Mouse (Mus musculus): ENCODE results near the gene Arvcf.

The Arvcf gene

GRCm38 (mm10) chr16:18411026-18411649 lies 63.2 kb downstream of the Arvcf start:
- peak; percentile 55 for DNase-seq

GRCm38 (mm10) chr16:18411802-18412476 lies 64.0 kb downstream of the Arvcf start:
- peak; percentile 67 for DNase-seq

DNA sequence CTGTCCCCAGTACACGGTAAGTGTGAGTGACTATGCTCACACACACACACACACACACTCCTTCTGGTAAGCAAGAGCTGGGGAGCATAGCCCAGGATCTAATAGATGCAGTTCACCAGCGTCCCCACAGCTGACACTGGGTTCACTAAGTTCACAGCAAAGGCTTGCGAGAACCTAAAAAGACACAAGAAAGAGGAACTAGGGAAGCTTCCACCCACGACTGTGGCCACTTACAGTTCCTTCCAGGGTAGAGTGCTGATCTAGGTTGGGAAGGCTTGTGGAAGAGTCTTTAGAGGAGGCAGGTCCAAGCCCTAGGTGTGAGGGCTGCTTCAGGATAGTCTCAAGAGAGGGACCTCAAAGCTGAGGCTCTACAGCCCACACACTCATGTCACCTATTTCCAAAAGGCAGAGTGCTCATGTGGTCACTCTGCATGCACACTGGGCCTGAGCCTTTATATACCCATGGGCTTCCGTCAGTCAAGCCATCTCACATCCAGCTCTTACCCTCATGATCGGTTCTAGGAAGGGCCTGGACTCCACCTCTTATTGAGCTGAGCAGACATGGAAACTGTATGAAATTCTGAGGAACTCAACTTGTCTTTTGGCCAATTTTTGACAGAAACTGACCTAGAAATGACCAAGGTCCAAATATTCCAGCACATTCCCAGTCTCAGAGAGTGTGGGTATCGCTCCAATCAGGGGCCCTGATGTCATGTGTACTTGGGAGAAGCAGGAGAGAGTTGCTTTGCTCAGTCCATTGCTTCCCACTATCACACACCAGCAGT lies 65.2 kb downstream of the Arvcf start:
- DNase-seq: no peak

GRCm38 (mm10) chr16:18416094-18416761 lies 68.2 kb downstream of the Arvcf start:
- no peak for DNase-seq

DNA sequence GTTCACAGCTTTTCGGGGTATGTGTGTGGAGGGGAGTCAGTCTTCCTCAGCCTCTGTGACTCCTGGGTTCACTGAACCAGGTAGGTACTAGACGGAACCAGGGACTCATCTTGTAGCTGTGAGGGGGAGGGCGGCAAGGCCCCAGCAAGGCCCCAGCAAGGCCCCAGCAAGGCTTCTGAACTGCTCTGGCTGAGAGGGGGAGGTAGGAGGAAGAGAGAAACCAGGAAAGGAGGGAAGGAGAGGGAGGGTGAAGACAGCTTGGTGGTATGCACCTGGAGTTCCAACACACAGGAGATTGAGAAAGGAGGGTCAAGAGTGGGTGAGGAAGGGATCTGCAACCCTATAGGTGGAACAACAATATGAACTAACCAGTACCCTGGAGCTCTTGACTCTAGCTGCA lies 68.9 kb downstream of the Arvcf start:
- no peak for DNase-seq

DNA sequence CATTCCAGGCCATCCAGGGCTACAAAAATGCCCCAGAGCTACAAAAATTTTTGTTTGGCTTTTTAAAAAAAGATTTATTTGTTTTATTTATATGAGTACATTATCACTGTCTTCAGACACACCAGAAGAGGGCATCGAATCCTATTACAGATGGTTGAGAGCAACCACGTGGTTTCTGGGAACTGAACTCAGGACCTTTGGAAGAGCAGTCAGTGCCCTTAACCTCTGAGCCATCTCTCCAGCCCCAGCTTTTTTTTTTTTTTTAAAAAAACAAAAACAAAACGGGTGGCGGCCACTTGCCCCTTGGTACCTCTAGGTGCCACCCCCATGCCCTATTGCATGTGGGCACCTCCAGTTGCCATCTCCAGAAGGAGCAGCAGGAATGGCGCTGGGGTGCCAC lies 69.5 kb downstream of the Arvcf start:
- DNase-seq: no peak

DNA sequence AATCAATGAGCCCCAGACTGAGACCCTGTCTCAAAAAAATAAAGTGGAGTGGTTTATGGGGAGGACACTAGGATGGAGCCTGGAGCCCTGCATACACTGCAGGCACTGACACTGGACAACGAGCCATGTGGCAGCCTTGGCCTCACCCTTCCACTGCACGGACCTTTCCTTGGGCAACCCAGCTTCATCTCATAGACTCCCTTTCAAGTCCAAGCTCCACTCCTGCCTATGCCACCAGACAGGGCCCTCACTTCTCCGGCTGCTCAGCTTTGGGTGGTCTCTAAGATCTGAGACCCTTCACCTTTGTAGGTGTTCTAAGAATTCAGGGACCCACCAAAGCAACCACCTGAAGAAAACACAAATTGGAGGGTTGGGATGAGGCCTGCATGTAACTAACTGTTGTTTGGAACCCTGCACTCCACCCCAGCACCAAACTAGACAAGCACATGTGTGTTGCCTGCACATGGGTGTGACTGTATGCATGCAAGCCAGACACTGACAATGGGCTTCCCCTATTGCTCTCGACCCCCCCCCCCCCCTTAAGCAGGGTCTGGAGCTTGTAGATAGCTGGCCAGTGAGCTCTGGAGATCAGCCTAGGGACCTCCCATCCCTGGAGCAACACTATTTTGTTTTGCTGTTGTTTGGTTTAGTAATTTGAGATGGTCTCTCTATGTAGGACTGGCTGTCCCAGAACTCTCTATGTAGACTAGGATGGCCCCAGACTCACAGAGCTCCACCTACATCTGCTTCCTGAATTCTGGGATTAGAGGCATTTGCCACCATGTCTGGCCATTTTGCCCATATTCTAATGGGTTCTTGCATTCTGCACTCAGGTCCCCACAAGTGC lies 71.0 kb downstream of the Arvcf start:
- DNase-seq: no peak

DNA sequence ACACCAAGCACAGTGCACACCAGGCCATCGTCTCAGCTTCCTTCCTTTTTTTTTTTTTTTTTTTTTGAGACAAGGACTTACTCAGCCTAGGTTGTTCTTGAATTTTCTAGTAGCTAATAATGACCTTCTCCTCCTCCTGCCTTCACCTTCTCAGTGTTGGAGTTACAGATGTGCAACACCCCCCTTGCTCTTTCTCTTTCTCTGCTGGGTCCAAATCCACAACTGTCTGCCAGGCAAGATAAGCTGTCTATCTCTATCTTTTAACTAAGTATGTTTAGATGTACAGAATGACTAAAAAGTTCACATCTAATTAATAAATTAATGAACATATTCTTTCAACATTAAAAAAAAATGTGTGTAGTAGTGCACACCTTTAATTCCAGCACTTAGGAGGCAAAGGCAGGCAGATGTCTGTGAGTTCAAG lies 71.6 kb downstream of the Arvcf start:
- DNase-seq: no peak

- DNase-seq: no peak
Observed at GRCm38 (mm10) chr16:18420571-18420970, 72.6 kb downstream of the Arvcf start.

DNA sequence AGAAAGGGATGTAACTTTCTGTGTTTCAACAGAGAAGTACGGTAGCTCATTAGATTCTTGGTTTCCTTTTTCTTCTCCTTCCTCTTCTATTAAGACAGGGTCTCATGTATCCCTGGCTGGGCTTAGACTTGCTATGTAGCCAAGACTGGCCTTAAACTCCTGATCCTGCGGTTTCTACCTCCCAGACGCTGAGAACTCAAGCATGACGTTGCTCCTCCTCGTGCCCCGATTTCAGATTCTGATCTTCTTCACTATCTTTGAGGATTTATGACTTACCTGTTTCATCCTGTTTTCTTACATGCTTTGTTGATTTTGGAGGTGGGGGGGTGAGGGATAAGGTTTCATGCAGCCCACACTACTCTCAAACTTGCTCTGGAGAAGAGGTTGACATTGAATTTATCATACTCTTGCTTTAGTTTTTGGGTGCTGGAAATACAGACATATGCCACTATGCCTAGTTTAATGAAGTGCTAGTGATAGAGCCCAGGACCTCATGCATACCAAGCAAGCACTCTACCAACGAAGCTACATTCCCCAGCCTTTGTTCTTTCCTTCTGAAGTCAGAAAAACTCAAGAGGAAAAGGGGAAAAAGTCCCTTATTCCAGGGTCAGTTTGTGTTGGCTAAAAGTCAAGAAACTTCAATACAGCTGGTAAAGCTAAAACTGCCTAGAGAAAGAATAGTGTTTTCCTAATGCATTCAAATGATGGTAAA lies 75.4 kb downstream of the Arvcf start:
- no peak for DNase-seq

DNA sequence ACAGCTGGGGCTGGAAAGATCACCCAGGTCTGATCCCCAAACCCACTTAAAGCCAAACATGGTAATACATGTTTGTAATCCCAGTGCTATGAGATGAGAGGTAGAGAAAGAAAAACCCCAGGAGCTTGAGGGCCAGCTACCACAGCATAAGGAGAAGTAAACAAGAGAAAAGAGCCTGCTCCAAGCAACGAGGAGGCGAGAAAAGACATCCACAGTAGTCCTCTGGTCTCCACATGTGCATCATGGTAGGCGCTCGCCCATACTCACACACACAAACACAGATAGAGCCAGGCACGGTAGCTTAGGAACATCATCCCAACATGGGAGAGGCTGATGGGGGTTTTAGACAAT lies 75.9 kb downstream of the Arvcf start:
- DNase-seq: no peak

GRCm38 (mm10) chr16:18424364-18425045 lies 76.5 kb downstream of the Arvcf start:
- DNase-seq: no peak

DNA sequence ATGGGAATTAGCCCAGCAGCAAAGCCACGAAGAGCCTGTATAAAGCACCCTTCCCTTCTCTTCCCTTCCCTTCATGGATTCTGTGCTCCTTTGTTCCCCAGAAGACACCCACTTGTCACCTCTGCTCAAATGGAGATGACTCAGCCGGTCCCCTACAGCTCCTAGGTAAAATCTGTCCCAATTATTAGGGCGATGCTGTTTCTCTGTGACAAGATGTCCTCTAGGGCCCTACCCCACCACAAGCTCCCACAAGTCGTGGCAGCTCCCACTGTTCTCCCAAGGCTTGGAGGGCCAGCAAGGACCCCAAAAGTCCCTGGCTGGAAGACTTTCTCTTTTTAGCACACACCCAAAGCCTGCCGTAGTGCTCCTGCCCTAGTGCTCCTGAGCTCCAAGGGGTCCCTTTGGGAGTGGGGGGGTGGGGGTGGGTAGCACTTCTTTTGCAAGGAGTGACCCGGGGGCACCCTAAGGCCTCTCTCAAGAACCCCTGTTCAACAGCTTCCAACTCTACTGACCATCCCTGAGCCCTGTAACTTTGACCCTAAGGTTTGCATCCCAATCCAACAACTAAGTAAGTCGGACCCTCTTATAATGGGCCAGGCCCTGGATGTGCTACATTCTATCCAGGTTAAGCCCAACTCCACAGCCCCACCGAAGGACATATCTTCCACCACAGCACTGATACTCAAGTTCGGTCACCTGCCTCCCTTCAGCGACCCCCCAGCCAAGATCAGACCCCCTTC lies 77.7 kb downstream of the Arvcf start:
- no peak for DNase-seq

DNA sequence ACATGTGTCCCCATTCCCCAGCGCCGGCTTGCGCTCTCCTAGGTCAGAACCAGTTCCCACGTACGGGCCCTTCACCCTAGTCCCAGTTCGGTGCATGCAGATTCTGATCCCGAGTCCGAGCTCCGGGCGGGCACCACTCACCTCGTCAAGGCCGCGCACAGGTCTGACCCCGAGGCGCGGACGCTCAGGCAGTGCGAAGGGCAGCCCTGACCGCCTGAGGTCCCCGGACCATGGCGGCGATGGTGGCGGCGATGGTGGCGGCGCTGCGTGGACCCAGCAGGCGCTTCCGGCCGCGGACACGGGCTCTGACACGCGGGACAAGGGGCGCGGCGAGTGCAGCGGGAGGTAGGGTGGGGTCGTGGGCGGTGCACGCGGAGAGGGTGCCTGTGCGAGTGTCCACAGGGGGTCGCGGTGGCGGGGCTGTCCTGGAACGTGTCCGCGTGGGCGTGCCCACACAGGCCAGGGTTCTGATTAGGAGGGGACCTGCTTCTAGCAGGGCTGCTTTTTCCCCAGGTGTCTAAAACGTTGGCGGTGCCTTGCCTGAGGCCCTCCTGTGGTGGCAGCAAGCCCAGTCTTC lies 78.3 kb downstream of the Arvcf start, which contains the start of gene Txnrd2:
Gene Txnrd2, plus strand, starts transcription at position 170 of the 577 bp plus-strand sequence.
- peak; percentile 87 for DNase-seq

GRCm38 (mm10) chr16:18426802-18427280 lies 78.9 kb downstream of the Arvcf start, which contains the start of gene Comt:
Comt (minus strand) TSS chr16:18426852.
- no peak for DNase-seq

DNA sequence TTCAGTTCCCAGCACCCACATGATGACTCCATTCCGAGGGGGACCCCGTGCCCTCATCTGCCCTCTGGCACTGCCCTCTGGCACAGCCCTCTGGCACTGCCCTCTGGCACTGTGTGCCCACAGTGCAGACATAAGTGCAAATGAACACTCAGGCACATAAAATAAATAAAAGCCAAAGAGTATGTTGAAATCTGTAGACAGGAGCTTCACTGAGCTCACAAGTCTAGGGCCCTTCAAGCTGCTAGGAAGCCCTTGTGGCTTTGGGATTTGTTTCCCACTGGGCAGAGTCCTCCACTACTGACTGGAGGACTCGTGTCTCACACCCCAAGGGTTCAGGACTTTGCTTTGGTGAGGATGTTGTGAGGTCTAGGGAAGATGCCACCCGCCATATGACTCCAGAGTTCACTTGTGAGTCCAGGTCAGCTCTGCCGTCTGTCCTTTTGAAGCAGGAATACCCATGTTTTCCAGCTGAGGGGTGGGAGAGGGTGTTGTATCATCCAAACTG lies 80.1 kb downstream of the Arvcf start:
- DNase-seq: no peak

DNA sequence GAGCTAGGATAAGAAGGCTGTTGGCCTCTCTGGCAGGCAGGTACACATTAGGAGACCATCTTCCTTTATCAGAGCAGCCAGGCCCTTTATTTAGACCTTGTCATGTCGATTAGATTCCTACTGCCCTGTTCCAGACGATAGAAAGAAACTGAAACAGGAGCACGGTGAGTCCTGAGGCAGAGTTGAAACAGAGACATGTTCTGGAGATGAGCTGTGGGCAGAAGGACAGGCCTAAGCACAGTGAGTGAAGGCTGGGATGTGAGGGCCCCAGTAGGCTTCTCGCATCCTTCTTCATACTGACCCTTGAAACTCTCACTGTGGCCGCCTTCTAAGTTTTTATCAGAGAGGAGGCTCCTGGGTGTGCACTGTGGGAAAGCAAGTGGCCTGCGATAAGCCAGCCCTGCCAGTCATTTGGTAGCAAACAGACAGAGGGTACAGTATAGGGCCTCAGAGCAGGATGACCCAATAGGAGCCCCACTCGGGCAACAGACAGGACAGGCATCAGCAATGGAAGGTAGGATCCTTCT lies 80.6 kb downstream of the Arvcf start:
- no peak for DNase-seq

DNA sequence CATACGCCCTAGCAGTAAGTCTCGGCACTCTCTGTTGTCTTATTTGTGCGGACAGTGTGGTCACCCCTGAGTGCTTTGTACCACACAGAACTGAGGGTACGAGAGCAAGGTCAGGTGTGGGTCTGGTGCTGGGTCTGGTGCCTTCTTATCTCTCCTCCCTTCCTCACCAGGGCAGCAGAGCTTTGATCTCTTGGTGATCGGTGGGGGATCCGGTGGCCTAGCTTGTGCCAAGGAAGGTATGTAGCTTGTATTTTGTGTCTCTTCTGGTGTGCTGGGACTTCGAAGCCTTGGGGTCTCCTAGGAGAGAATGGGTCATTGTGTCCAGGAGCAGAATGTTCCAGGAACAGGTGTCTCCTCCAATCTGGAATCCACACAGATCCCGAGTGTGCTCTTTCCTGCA lies 81.7 kb downstream of the Arvcf start:
- DNase-seq: no peak

DNA sequence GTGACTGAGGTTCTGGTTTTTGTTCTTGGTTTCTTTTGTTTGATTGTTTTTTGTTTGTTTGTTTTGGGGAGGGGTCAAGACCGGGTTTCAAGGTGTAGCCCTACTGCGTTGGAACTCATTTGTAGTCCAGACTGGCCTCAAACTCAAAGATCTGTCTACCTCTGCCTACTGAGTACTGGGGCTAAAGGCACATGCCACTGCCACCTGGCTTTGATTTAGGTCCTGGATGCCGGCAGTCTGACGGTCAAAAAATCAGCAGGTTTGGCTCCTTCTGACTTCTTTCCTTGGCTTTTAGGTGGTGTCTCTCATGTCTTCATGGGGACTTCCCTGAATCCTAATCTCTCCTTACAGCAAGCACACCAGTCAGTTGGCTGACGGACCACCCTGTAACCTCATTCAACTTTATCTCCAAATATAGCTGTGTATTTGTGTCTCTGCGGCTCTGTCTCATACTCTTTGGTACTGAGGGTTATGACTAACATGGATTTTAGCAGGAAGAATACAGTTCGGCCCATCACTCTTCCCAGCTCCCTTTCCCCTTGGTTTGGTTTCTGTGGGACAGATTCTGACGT lies 82.7 kb downstream of the Arvcf start:
- no peak for DNase-seq
